Mouse (Mus musculus) heart, adult 2 months (tissue): ENCODE data around the gene Adi1.

Experiments
- CTCF ChIP-seq: fragments of 200-600 bp; IDR thresholded peaks from 2 replicates; pipeline ENCODE4 v1.8.1; 2022; ENCODE audit warnings: antibody characterized with exemption, mild to moderate bottlenecking, moderate library complexity
- EP300 ChIP-seq: fragments of 200-500 bp; IDR thresholded peaks from 2 replicates; pipeline ENCODE4 v1.6.1; 2011; ENCODE audit warnings: low read depth, low read length, control low read depth; ENCODE audit not compliant: insufficient read depth
- POLR2A ChIP-seq: fragments of 200-500 bp; IDR thresholded peaks from 2 replicates; pipeline ENCODE4 v1.6.1; 2011; ENCODE audit warnings: mild to moderate bottlenecking, low read depth, low read length, control low read depth; ENCODE audit not compliant: insufficient read depth

DNA sequence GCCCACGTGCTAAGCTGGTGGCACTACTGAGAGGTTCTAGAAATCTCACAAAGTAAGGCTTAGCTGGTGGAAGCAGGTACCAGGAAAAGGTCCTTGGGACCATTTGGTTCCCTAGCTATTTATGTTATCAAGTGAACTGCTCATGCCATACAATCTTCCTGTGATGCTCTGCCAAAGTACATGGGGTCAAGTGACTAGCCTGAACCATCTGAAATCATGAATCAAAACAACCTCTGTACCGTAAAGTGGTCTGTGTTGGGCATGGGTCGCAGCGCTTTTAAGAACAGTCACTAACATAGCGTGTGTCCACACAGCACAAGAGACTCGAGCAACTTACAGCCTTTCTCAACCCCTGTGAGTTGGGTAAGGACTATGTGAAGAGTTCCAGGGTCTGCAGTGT is 30.2 kb downstream of the Adi1 start:
- no peak for TF ChIP-seq CTCF
- no peak for TF ChIP-seq POLR2A
- no peak for TF ChIP-seq EP300
